13 mouse cellular contexts compared by ENCODE assay signal in genomic region chrX:106742241-106742640, GRCm38 (mm10).
"Had no signal": no experiment of that assay in that cellular context is flagged by ENCODE, and none has a peak within 500 bp of the region (broad histone marks: within the 10 kb centered on the region; RNA-seq: fewer than 3 reads in every experiment).

No protein-coding gene starts in this region.

- H3K4me1 ChIP-seq: intestine, embryonic 15.5 days; limb, embryonic 10.5 days; limb, embryonic 13.5 days; liver, embryonic 13.5 days had no signal

- H3K27ac ChIP-seq: intestine, embryonic 15.5 days; layer of hippocampus, adult 2 months; limb, embryonic 10.5 days; limb, embryonic 13.5 days; liver, embryonic 13.5 days had no signal

- H3K36me3 ChIP-seq: intestine, embryonic 15.5 days; limb, embryonic 10.5 days; limb, embryonic 13.5 days; liver, embryonic 13.5 days had no signal

- H3K4me3 ChIP-seq: intestine, embryonic 15.5 days; layer of hippocampus, adult 2 months; limb, embryonic 10.5 days; limb, embryonic 13.5 days; liver, embryonic 13.5 days had no signal

- H3K9ac ChIP-seq: intestine, embryonic 15.5 days; limb, embryonic 13.5 days; liver, embryonic 13.5 days; lung, embryonic 14.5 days had no signal

- DNase-seq: kidney, adult 11 months; layer of hippocampus, adult 9-11 months; liver, embryonic 13.5 days; lung, embryonic 14.5 days; lung, postnatal 14 days; lung, postnatal 4 days; midbrain, embryonic 14.5 days; thymus, postnatal 25 days had no signal

- H3K9me3 ChIP-seq: intestine, embryonic 15.5 days; limb, embryonic 10.5 days; limb, embryonic 13.5 days; liver, embryonic 13.5 days had no signal

- ATAC-seq: intestine, embryonic 15.5 days had no signal

- H3K4me2 ChIP-seq: intestine, embryonic 15.5 days; limb, embryonic 13.5 days; liver, embryonic 13.5 days; lung, embryonic 14.5 days; midbrain, embryonic 11.5 days had no signal

- H3K27me3 ChIP-seq: intestine, embryonic 15.5 days; limb, embryonic 13.5 days; liver, embryonic 13.5 days had no signal
